Comparison of ENCODE assay signal across 8 mouse cellular contexts in genomic region chr16:32610460-32611255, GRCm38 (mm10). TPM values are rescaled to one million over a fixed set of nuclear protein-coding genes. Genes with fewer than 3 reads are reported as not detected.
A peak's percentile ranks its signal among the peaks of the same experiment; 100 is the strongest.
DNase-seq lines count a peak whose midpoint lies in the region; ATAC-seq lines count a peak whose summit lies in the region.

No protein-coding gene starts in this region.

- peaks cover 6% of the 10 kb centered on the region for H3K4me1 ChIP-seq in heart, embryonic 12.5 days (replicated peaks)
- peaks cover 5% of the 10 kb centered on the region for H3K4me1 ChIP-seq in intestine, embryonic 16.5 days (ENCODE audit: control insufficient read depth, insufficient read depth, low read length)
- peaks cover 26% of the 10 kb centered on the region for H3K4me1 ChIP-seq in liver, embryonic 16.5 days (ENCODE audit: control insufficient read depth, low read depth, low read length)

- WGBS in heart, embryonic 12.5 days: 71% methylated on average over 5 of the region's 5 CpGs
- 62% methylated on average over 5 of the region's 5 CpGs for WGBS in intestine, embryonic 16.5 days
- 18% methylated on average over 5 of the region's 5 CpGs for WGBS in liver, embryonic 16.5 days (ENCODE audit: insufficient replicate concordance)

- no peak for DNase-seq in heart, adult 8-10 months (ENCODE audit: low spot score)
- DNase-seq in c-Kit-positive CD71-positive TER-119-positive erythroid progenitor cells, embryonic 14.5 days (ENCODE audit: low spot score): peak; percentile 76
- DNase-seq in urinary bladder, adult 18-20 months (ENCODE audit: low spot score in 2 of 2): no peak
- no peak for DNase-seq in urinary bladder, postnatal 14 days (ENCODE audit: low spot score)
- no peak for DNase-seq in gastrocnemius, postnatal 10 days

- peak overlapping the region; percentile 7; the same call in 1 of the 2 replicates for H3K9ac ChIP-seq in heart, embryonic 12.5 days
- peak overlapping the region; percentile 49; the same call in 1 of the 2 replicates for H3K9ac ChIP-seq in intestine, embryonic 16.5 days (ENCODE audit: low read depth, low read length)
- H3K9ac ChIP-seq in liver, embryonic 16.5 days (ENCODE audit: low read depth, low read length): peak overlapping the region; percentile 99

- peak overlapping the region; percentile 62 for H3K4me2 ChIP-seq in heart, embryonic 12.5 days
- H3K4me2 ChIP-seq in intestine, embryonic 16.5 days (ENCODE audit: low read depth, low read length): peak overlapping the region; percentile 50
- peak overlapping the region; percentile 46 for H3K4me2 ChIP-seq in liver, embryonic 16.5 days (ENCODE audit: low read depth, low read length)

- H3K9me3 ChIP-seq in heart, embryonic 12.5 days (replicated peaks): no peaks in the 10 kb centered on the region
- no peaks in the 10 kb centered on the region for H3K9me3 ChIP-seq in intestine, embryonic 16.5 days (ENCODE audit: control insufficient read depth, low read length)
- H3K9me3 ChIP-seq in liver, embryonic 16.5 days (replicated peaks; ENCODE audit: control insufficient read depth, low read length): no peaks in the 10 kb centered on the region

- 0 out of 2 replicates have a peak overlapping the region, but pooled peaks have one; percentile 38 for H3K27ac ChIP-seq in heart, embryonic 12.5 days (ENCODE audit: poor library complexity, severe bottlenecking)
- H3K27ac ChIP-seq in intestine, embryonic 16.5 days (ENCODE audit: low read length): no peak overlapping the region
- H3K27ac ChIP-seq in liver, embryonic 16.5 days (ENCODE audit: low read length): peak overlapping the region; percentile 97

- ATAC-seq in heart, embryonic 12.5 days (ENCODE audit: insufficient number of reproducible peaks, low FRiP score): no peak
- no peak for ATAC-seq in intestine, embryonic 16.5 days
- peak; percentile 12; the same call in 1 of the 2 replicates for ATAC-seq in liver, embryonic 16.5 days (ENCODE audit: low read depth)

- no peaks in the 10 kb centered on the region for H3K27me3 ChIP-seq in heart, embryonic 12.5 days (replicated peaks)
- no peaks in the 10 kb centered on the region for H3K27me3 ChIP-seq in intestine, embryonic 16.5 days (replicated peaks; ENCODE audit: control insufficient read depth, insufficient read depth, low read length)
- H3K27me3 ChIP-seq in liver, embryonic 16.5 days (ENCODE audit: control insufficient read depth, insufficient read depth, low read depth, low read length): no peaks in the 10 kb centered on the region

- H3K36me3 ChIP-seq in heart, embryonic 12.5 days: peaks cover 14% of the 10 kb centered on the region
- peaks cover 7% of the 10 kb centered on the region; the same call in 1 of the 2 replicates for H3K36me3 ChIP-seq in intestine, embryonic 16.5 days (ENCODE audit: control insufficient read depth, insufficient read depth, low read length)
- H3K36me3 ChIP-seq in liver, embryonic 16.5 days (ENCODE audit: control insufficient read depth, insufficient read depth): peaks cover 33% of the 10 kb centered on the region

- peak overlapping the region; percentile 98 for H3K4me3 ChIP-seq in heart, embryonic 12.5 days
- peak overlapping the region; percentile 84 for H3K4me3 ChIP-seq in intestine, embryonic 16.5 days (ENCODE audit: low read length)
- H3K4me3 ChIP-seq in liver, embryonic 16.5 days (ENCODE audit: low read depth, low read length): peak overlapping the region; percentile 97

RNA-seq across cellular contexts. Expression of gene Tfrc, which starts 1.9 kb away (rescaled TPM):
- 52.5 and 58.2 TPM in 2 replicates for polyA plus RNA-seq in heart, embryonic 12.5 days (2016; fragmentation: Nextera tagmentation; extraction: Ambion mirVana)
- total RNA-seq in heart, adult 8-10 months (2022): 10 to 100 TPM; 21.4 to 53.5 (median 38.0) TPM
- 56.4 and 64.9 TPM in 2 replicates for polyA plus RNA-seq in intestine, embryonic 16.5 days (2015; fragmentation: Nextera tagmentation; extraction: Ambion mirVana)
- 317 and 331 TPM in 2 replicates for polyA plus RNA-seq in liver, embryonic 16.5 days (2015; fragmentation: Nextera tagmentation; extraction: Ambion mirVana)
- total RNA-seq in gastrocnemius, postnatal 10 days (2021): 100 to 1,000 TPM; 160 to 197 TPM

RNA-seq across cellular contexts. Expression of gene Tnk2, which starts 33.0 kb away (rescaled TPM):
- polyA plus RNA-seq in heart, embryonic 12.5 days (2016; fragmentation: Nextera tagmentation; extraction: Ambion mirVana): 6.7 and 8.4 TPM in 2 replicates
- total RNA-seq in heart, adult 8-10 months (2022): 10 to 100 TPM; 18.6 to 22.6 (median 21.4) TPM
- polyA plus RNA-seq in intestine, embryonic 16.5 days (2015; fragmentation: Nextera tagmentation; extraction: Ambion mirVana): 7.5 and 7.7 TPM in 2 replicates
- 2.7 and 2.8 TPM in 2 replicates for polyA plus RNA-seq in liver, embryonic 16.5 days (2015; fragmentation: Nextera tagmentation; extraction: Ambion mirVana)
- total RNA-seq in gastrocnemius, postnatal 10 days (2021): 10 to 100 TPM; 51.6 to 82.2 TPM

Comparison
In these comparisons a context has a peak if more than half of its experiments do, and no peak if none do; other contexts are left out.
1. H3K9ac ChIP-seq: peak in every context shown above with its lines; median percentile 99 in liver, embryonic 16.5 days; 49 in intestine, embryonic 16.5 days; 7 in heart, embryonic 12.5 days.